Mouse (Mus musculus): ENCODE results near the gene Syne1.

The Syne1 gene

DNA sequence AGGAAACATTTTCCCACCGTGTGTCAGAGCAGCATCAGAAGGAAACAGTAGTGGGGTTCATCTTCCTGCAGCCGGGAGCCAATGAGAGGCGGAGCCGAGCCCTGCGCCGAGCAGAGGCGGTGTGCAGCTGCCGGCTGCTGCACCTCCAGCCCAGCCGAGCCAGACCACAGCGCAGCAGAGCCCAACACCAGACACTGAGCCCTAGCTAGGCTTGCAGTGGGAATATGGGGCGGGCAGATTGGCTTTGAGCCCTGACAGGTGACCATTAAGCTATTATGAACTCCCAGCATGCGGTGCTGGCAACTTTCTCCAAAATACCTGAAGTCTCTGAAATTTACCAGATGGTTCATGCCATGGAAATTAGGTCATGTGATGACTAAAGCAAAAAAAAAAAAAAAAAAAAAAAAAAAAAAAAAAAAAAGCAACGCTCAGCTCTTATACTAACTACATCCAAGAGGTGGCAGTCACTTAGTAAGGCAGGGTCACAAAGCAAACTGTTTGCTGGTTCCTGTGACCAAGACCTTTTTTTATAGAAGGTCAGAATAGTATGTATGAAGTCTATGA, 356.5 kb downstream of the Syne1 start:
- DNase-seq, result peak; percentile 27

DNA sequence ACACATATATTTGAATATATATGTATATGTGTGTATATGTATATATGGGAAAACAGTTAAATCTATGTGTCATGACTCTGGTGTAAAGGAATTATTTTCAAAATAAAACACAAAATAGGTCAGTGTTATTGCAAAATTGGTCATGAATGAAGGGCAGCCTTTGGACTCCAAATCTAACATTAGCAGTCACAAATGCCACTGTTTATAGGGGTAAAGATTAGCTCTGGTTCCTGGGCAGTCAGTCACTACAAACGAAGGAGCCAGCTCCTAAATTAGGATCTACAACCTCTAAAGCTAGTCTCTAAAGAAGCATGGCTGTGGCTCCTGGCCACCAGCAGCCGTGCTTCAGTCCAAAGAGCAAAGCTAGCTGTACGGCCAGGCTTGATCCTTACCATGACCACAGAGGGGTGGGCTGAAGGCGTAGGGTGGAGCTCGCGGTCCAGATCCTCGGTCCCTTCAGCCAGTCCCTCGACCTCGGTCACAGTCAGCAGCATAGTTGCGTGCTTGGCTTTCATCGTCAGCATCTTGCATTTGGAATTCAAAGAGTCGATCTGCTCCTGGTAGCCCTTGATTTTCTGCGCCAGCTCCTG, 357.1 kb downstream of the Syne1 start:
- no peak for DNase-seq

DNA sequence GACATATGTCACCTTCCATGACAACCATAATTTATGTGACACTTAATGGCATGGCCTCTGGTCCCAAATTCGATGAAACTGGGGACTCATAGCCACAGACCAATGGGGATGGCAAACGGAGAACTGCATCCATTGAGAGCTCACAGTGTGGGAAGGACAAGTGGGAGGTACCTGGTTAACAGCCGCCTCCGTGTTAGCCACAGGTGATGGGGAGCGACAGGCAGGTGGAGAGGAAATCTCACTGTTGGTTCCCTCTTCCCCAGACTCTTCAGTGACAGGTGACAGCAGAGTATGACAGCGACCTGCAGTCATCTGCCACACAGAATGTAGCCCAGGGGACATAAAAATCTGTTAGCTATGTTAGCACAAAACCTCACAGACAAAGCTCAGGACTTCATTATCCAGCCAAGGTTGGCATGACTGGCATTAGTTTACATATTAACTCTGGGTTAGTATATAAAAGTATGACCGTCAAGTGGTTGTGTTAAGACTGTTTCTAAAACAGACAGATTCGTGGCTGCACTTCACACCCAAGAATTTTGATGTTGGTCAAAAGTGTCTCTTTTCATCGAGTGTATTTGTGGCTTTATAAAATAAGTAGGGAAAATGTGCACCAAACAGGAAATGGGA, 358.3 kb downstream of the Syne1 start:
- no peak for DNase-seq

DNA sequence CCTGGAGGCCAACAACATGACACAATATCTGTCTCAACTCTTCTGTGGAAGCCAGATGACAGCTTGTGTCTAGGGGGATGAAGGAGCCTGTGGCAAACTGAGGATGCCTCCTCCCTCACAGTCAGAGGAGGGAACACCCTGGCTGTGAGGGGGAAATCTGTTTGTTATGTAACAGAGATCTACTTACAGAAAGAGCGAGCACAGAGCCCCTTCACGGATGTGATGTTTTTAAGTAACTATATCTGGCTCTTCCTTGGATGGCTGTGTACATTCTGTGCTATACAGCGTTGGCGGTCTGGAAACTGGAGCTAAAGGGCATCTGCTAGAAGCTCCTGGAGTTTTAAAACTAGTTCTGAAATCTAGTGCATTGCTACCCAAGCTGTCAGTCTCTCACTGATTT, 360.5 kb downstream of the Syne1 start:
- DNase-seq, result no peak

DNA sequence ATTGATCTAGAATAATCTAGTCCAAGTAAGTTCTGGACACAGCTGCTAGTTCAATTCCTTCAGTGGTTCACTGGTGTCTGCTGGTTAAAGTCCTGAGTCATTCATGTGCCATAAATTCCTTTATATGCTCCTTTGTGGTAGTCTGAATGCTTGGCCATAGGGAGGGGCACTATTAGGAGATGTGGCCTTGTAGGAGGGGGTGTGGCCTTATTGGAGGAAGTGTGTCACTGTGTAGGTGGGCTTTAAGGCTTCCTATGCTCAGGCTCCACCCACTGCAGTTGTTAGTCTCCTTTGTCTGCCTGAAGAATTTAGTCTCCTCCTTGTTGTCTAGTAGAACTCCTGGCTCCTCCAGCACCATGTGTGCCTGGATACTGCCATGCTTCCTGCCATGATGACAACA, 362.4 kb downstream of the Syne1 start:
- no peak for DNase-seq

DNA sequence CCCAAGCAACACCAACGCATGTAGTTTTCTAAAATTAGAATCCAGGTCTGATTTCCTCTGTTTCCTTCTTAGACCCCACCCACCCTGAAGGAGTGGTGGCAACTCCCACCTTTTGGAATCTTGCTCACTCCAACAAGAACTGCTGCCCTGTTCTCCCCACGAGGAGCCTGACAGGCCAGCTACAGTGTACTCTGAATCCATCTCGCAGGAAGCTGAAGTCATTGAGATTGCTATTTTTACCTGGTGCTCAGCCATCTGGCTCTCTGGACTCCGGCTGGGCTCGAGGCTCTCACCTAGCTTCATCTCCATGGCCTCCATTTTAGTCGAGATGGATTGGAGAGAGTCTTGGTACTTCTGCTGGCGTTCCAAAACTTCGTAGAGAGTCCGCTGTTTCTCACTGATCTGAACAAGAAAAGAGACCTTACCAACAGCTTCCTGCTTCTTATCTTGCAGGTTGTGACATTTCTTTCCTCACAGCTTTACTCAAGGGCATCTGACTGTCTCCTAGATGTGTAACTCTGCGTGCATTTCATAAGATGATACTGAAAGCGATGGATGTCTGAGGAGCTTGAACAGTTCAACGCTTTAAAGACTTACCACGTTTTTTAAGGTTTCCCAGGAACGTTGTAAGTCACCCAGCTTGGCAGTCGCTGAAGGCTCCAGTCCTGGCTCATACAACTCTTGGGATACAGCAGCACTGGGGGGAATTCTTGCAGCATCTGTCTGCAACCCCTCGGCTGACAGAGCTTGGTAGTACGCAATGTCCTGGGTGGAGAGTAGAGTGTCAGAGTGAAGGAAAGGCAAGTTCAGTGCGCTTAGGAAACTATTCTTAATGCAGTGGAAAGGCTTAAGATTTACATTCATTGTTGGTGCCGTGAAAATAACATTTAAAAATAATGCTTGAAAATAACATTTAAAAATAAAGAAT, 365.9 kb downstream of the Syne1 start:
- no peak for DNase-seq

DNA sequence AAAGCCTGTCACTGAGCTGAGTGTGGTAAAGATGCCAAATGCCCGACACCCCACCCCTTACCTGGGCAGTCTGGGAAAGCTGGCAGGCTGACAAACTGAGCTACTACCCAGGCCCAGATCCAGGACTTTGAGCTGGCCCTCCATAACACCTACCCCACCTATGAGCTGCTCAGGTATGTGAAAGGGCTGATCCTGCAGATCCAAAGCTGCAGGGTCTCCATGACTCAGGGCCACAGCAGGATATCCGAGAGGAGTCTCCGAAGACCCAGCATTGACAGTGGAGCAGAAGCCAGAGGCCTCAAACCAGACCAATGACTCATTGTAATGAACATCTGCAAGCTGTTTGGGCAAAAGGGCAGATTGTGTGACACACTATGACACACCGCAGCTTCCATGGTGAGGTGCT, 369.5 kb downstream of the Syne1 start:
- no peak for DNase-seq

DNA sequence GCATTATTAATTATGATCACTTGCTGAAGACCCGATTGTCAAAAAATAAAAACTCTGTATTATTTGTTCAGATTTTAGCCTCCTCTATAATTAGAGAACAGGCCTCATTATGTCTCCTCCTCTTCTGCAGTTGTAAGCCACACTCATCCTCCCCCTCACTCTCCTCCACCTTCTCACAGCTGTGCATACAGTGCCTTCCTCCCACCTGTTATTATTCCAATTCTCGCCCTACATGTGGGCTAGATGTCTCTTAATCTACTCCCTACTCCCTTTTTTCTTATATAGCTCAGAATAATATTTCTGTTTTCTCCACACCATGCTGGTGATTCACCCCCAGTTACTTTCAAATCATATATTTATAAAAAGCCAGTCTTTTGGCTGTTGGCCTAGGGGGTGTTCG, 371.4 kb downstream of the Syne1 start:
- no peak for DNase-seq

DNA sequence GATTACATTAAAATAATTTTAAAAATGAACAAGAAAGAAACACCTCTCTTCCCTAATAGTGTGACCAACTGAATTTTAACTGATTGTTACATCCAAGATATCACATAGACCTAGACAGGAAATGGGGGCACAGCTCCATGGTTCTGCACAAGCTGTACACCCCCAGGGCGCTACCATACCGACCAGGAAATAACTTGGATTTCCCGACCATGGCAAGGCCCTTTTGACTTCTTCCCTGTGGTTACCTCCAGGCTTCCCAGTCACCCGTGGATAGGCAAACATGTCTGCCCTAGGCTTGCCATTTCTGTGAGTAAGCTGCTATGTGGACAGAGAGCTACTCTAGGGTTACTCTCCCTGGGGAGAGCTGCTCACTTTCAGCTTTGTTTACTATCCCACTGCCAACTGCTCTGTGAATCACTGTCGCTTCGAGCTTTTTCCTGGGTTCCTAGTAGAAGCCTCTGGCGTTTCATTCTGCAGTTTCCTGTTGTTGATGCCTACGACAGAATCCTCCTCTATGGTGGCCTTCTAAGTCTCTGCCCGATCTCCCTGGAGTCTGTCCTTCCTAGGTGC, 373.8 kb downstream of the Syne1 start:
- DNase-seq, result no peak

DNA sequence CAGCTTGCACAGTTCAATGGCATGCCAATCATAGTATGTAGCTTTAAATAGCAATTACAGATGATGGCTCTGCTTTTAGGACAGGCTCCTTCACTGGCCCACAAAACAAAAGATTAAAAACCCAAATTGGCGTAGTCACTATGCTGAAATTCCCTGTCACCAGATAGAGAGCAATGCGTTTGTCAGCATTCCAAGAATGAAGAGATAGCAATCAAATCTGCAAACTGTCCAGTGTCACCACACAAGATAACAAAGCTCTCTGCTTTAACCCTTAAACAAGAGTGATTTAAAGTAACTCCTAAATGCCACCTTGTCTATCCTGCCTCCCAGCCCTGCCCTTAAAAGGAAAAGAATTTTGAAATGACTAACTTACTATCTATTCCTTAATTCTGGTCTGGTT, 374.9 kb downstream of the Syne1 start:
- no peak for DNase-seq

DNA sequence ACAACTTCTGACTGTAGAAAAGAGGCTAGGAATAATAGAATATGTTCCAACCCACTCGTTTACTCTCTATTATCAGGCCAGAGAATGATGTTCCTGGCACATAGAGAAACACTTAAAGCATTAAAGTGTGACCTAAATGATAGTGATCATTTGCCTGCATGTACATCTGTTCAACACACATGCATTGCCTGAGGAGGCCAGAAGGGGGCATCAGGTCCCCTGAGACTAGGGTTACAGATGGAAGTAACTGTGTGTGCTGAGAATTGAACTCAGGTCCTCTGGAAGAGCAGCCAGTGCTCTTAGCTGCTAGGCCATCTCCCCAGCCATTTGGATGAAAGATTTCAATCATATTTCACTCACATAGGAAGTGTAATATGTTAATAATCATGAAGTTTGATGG, 380.9 kb downstream of the Syne1 start:
- no peak for DNase-seq

DNA sequence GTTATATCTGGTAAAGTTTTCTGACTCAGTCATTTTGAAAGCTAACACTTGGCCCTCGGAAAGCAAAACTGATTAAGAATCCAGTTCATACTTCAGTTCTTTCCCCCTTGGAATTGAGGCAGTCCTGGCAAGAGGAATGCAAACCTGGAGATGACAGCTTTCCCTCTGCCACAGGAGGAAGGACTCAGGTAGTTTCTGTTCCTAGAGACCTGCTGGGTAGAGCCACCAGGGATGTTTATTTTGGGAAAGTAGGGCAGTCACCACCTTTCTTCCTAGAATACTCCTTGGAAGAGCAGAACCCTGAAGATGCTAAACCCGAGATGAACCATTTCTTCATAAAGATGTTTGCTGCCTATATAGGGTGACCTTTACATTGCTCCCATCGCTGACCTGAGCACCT, 383.8 kb downstream of the Syne1 start:
- no peak for DNase-seq

DNA sequence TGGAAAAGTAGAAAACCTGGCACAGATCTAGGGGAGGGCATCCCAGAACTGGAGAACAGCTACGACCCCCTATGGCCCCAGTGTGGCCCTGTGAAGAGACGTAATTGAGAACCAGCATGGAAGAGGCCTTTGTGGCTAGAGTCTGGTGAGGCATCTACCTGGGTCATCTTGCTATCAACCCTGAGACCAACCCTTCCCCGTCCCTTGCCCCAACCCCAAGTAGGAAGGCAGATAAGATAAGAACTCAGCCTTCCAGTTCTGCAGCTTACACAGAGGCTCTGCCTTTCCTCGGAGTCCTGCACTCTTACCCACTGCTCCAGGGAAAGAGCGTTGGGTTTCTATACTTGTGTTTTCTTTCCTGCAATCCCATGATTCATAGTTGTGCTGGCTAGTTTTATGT, 385.8 kb downstream of the Syne1 start:
- DNase-seq, result no peak

DNA sequence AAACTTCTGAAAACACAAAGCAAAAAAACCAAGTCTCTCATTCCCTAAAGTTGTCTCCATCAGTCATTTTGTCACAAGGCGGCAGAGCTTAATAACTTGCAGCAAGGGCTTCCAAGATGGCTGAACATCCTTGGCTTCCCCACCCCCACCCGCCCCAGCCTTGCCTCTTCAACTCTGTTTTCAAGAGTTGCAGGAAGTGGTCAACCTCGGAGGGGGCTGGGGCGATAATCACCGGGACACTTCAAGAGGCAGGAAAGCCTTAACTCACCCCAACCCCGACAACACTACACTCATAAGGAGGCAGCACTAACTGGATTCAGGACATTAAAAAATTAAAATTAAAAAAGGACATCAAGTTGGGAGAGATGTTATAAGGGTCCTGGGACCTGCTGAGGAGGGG, 387.5 kb downstream of the Syne1 start:
- peak; percentile 47 for DNase-seq

DNA sequence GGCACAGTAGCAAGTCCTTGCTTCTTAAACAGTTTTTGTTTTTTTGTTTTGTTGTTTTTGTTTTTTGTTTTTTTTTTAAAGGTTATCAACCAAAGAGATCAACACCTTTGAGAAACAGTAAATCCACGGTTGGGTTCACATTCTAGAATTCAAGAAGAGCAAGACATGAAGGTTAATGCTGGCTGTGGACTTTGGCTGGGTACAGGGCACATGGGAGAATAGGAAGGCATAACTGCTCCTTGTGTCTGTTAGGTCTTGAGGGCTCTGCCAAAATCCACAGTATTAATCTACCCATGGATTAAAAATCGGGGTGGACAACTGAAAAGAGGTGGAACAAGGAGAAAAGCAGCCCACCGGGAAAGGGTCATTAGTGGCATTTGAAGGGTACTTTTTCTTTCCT, 388.0 kb downstream of the Syne1 start:
- no peak for DNase-seq

DNA sequence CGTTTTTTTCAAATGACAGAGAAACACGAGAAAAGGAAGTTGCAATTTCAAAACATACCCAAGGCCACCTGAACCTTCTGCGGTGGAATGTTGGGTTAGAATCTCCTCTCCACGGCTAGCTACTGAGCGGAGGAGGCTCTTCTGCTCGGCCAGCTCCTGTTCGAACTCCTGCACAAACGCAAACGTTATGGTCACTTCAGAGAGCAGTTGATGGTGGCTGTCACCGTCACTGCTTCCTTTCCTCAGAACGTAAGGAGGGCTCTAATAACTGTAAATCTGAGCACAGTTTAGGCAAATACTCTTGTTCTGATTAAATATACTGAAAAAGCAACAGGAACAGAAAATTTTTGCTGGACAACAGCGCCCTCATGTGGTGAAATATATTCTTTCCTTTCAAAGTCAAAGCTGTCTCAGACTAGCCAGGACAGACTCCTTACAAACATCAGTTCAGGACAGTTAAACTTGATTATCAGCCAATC, 389.8 kb downstream of the Syne1 start:
- peak; percentile 75 for DNase-seq

DNA sequence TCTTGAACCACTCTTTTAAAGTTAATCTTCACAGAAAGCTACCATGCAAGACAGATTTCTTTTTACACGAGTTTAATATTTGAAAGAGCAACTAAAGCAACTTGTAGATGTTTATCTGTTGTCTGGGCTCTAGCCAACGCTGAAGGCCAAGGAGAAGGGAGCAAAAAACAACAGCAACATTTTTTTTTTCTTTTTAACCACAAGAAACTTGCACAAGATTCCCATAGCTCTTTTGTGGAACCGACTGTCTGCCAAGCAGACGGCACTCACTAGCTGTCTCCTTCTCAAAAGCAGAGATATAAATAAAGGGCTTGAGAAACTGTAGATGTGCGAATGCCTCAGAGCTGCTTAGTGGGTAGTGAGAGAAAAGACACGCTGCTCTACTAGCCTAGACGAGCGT, 391.6 kb downstream of the Syne1 start:
- peak; percentile 9 for DNase-seq

DNA sequence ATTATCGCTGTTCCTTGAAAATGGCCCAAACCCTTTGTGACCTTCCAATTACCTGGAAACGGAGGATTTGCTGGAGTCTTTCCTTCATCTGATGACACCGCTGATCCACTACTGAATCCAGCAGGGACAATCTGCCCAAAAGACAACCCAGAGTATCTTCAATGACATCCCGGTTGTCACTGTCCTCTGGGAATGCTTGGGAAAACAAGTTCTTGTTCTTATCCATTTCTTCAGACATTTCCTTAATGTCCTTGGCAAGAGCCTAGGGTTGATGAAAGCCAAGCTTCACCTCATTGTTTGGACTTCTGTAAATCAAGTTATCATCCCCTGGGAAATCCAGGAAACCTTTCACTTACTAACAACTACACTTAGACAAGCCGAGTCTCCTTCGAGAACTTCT, 398.2 kb downstream of the Syne1 start:
- no peak for DNase-seq

DNA sequence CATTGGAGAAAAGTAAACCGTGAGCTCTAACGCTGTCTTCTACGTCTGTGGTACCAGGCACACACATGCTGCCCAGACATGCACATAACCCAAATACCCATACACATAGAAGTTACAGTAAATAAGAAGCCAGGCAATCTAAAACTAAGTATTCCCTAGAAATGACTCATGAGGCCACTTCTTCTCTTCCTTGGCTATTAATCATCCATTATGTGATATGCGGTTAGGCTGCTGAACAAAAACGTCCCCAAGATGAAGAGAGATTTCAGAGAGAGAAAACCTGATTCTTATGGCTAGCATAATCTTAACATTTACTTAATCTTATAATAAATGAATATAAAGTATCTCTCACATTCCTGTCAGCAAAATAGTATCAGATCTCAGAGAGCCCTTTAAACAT, 409.8 kb downstream of the Syne1 start:
- no peak for DNase-seq

DNA sequence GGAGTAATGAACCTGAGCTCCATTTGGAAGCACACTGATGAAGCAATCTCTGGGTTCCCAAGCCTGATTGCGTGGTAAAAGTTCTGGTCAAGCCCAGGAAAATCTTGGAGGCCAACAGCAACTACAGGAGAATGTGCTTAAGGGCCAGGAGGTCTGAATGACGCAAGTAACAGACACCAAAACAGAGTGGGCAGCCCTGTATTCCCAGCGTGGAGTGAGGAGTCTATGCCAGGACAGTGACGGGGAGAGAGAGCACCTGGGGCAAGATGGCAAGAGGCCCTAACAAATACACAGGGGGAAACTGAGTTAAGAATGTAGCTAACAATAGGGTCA, 411.4 kb downstream of the Syne1 start:
- DNase-seq, result peak; percentile 12

DNA sequence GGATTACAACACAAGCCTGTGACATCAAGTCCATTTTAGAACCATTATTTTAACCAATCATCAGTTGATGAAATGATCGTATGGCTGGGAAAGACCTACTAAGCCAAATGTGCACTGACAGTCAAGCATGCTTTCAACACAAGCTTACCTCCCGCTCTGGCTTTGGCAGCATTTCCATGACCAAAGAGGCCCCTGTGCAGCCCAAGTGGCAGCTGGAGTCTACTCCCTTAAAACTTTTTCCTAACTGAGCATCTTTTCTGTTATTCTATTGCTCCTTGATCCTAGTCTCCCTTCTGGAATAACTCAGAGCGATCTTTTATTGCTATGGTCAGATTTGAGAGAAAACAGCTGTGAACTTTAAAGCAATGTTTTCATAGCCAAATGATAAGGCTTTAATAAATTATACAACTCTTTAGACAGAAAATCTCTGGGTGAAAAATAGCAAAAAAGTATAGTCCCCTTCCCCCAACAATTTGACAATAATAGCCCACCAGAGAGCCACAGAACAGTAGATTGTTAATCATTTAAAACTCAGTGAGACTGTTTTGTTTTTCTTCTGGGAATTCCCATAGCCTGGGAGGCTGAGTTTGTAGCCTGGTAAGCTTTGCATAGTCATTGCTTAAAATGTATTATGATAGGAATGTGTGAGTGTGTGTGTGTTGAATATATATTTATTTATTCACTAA, 411.9 kb downstream of the Syne1 start:
- DNase-seq, result no peak

DNA sequence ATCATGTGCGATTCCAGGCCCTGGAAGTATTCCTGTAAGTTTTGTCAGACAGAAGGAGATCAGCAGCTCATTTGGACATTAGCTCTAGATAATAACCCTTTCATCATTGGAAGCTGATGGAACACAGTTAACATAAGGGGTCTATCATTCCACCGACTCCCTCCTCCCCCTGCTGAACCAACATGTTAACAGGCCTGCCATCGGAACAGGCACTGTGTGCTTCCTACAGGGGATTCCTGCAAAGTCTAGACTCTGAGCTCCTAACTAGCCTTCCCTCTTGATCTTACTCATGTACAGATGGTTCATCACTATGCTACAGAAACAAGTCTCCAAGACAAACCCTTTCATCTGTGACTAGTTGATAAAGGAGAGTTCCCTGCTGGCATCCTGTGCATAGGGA, 419.2 kb downstream of the Syne1 start:
- no peak for DNase-seq

DNA sequence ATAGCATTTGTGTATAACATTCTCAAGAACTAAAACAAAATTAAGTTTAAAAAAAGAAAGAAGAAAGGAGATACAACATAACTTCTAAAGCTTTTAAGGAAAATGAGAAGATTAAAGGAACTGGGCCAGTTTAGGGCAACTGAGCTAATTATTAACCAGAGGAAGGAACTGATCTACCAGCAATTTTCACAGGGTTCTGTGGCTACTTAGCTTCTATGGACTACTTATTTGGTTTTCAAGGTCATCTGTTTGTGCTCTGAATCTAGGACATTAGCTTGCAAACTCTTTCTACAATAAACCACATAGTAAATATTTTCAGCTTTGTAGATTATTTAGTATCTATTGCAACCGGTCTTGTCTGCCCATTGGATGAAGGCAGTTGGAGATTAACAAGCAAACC, 420.8 kb downstream of the Syne1 start:
- DNase-seq, result no peak
